Mouse (Mus musculus): ENCODE measurements at regions not wholly inside any gene's neighbourhood (a gene's known extent, or its start where the extent isn't known, plus 50 kb on each side); places are given as distances from the start of the nearest gene placed in this dataset.

DNA sequence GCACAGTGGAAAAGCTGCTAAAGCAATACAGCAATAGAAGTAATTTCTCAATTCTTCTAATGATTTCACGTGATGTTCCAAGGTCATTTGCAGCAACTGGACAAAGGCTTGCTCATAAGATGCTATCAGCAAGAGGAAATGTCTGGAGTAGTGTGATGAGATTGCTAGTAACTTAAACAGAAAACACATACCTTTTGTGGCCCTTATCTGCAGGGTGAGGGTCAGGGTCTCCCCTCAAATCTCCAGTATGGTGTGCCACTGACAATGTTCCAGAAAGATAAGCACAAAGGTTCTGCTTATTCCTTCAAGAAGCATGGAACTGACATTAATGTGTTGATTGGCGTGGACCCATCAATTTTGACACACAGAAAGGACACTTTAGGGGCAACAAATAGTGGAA, 60.7 kb upstream of the Gabra1 start:
- Histone ChIP-seq H3K9ac (ENCODE audit: low read depth, low read length) (no peak overlapping the region), H3K27ac (peak overlapping the region; percentile 55), H3K36me3 (ENCODE audit: control insufficient read depth, insufficient read depth, low read length) (no peaks in the 10 kb centered on the region), H3K4me3 (no peak overlapping the region), H3K4me1 (ENCODE audit: control insufficient read depth, insufficient read depth, low read length) (no peaks in the 10 kb centered on the region), H3K27me3 (ENCODE audit: control insufficient read depth, insufficient read depth, low read length) (no peaks in the 10 kb centered on the region), H3K79me2 (replicated peaks; ENCODE audit: control insufficient read depth, insufficient read depth, low read length) (no peaks in the 10 kb centered on the region)
- TF ChIP-seq EP300 (IDR thresholded peaks at IDR 0.05; ENCODE audit: insufficient read depth, low read depth, low read length) = no peak
- no peak for TF ChIP-seq POLR2A (IDR thresholded peaks at IDR 0.05; ENCODE audit: insufficient read depth, low read depth, low read length)
- no peak for TF ChIP-seq CTCF (IDR thresholded peaks at IDR 0.05)
- DNase-seq = no peak
- intact Hi-C loops (cut with DNase I) = no loop called here
- WGBS = 32% methylated on average over 2 of the region's 2 CpGs
